Mouse (Mus musculus): ENCODE results near the gene Pole3.
A peak's percentile ranks its signal among the peaks of the same experiment; 100 is the strongest.

Gene Pole3

GRCm38 (mm10) chr4:62518416-62519121 lies 6.3 kb downstream of the Pole3 start:
- no peak for DNase-seq (ENCODE audit: low spot score in 2 of 2)

GRCm38 (mm10) chr4:62517538-62518415 lies 7.1 kb downstream of the Pole3 start:
- DNase-seq (ENCODE audit: low spot score in 2 of 2): no peak

- DNase-seq (ENCODE audit: low spot score in 2 of 2): no peak
Observed at GRCm38 (mm10) chr4:62517046-62517445, 7.8 kb downstream of the Pole3 start.

GRCm38 (mm10) chr4:62516579-62516978 lies 8.3 kb downstream of the Pole3 start:
- DNase-seq (ENCODE audit: low spot score in 2 of 2): no peak

- DNase-seq (ENCODE audit: low spot score in 2 of 2): no peak
Observed at GRCm38 (mm10) chr4:62516079-62516478, 8.8 kb downstream of the Pole3 start.

- DNase-seq (ENCODE audit: low spot score in 2 of 2): no peak
Observed at GRCm38 (mm10) chr4:62515490-62515889, 9.4 kb downstream of the Pole3 start.

GRCm38 (mm10) chr4:62514995-62515394 lies 9.9 kb downstream of the Pole3 start:
- DNase-seq (ENCODE audit: low spot score in 2 of 2): no peak

GRCm38 (mm10) chr4:62513998-62514506 lies 10.8 kb downstream of the Pole3 start:
- no peak for DNase-seq (ENCODE audit: low spot score in 2 of 2)

GRCm38 (mm10) chr4:62509946-62510345 lies 14.9 kb downstream of the Pole3 start:
- DNase-seq (ENCODE audit: low spot score in 2 of 2): no peak

- no peak for DNase-seq (ENCODE audit: low spot score in 2 of 2)
Observed at GRCm38 (mm10) chr4:62508839-62509238, 16.0 kb downstream of the Pole3 start.

GRCm38 (mm10) chr4:62506798-62507197 lies 18.1 kb downstream of the Pole3 start:
- no peak for DNase-seq (ENCODE audit: low spot score in 2 of 2)

GRCm38 (mm10) chr4:62505991-62506390 lies 18.9 kb downstream of the Pole3 start:
- DNase-seq (ENCODE audit: low spot score in 2 of 2): no peak

GRCm38 (mm10) chr4:62503374-62503970 lies 21.4 kb downstream of the Pole3 start, which contains the start of gene Hdhd3:
TSS of gene Hdhd3 (minus strand) at chr4:62503467.
- no peak for DNase-seq (ENCODE audit: low spot score in 2 of 2)

GRCm38 (mm10) chr4:62502969-62503368 lies 21.9 kb downstream of the Pole3 start:
- no peak for DNase-seq (ENCODE audit: low spot score in 2 of 2)

- peak; percentile 92 to 93 for DNase-seq (ENCODE audit: low spot score in 2 of 2)
Observed at GRCm38 (mm10) chr4:62501964-62502732, 22.7 kb downstream of the Pole3 start.

GRCm38 (mm10) chr4:62501534-62501933 lies 23.3 kb downstream of the Pole3 start:
- DNase-seq (ENCODE audit: low spot score in 2 of 2): no peak

- no peak for DNase-seq (ENCODE audit: low spot score in 2 of 2)
Observed at GRCm38 (mm10) chr4:62500799-62501198, 24.1 kb downstream of the Pole3 start.

GRCm38 (mm10) chr4:62496815-62497214 lies 28.1 kb downstream of the Pole3 start:
- peak; percentile 75 to 79 for DNase-seq (ENCODE audit: low spot score in 2 of 2)

GRCm38 (mm10) chr4:62495946-62496345 lies 28.9 kb downstream of the Pole3 start:
- no peak for DNase-seq (ENCODE audit: low spot score in 2 of 2)

GRCm38 (mm10) chr4:62494230-62494629 lies 30.6 kb downstream of the Pole3 start:
- DNase-seq (ENCODE audit: low spot score in 2 of 2): no peak

GRCm38 (mm10) chr4:62492682-62493081 lies 32.2 kb downstream of the Pole3 start:
- no peak for DNase-seq (ENCODE audit: low spot score in 2 of 2)
